Mouse (Mus musculus) kidney, postnatal 0 days (tissue): Measurements from ENCODE around the gene Snrk. TPM values are rescaled to one million over a fixed set of nuclear protein-coding genes. Genes with fewer than 3 reads are reported as not detected.
A peak's percentile ranks its signal among the peaks of the same experiment; 100 is the strongest.

Experiments used
- ATAC-seq: fragments of 200-750 bp; cut with Nextera tagmentation; replicated peaks from 2 replicates; pipeline ENCODE4 v1.8.0; 2017; ENCODE audit warnings: low read depth, moderate number of reproducible peaks, moderate TSS enrichment, moderate library complexity; ENCODE audit not compliant: low FRiP score
- DNase-seq: peaks from one replicate; pipeline ENCODE4 v3.0.0-alpha.2; 2016; ENCODE audit warnings: low spot score
- H3K27ac ChIP-seq: fragments of 300-500 bp; sonication (generic); 2 replicates; pipeline ENCODE4 v1.5.1; 2014; ENCODE audit warnings: mild to moderate bottlenecking
- H3K27me3 ChIP-seq: fragments of 300-500 bp; sonication (generic); 2 replicates; pipeline ENCODE4 v1.6.1; 2014; ENCODE audit warnings: low read length, mixed read lengths; ENCODE audit not compliant: insufficient read depth
- H3K36me3 ChIP-seq: fragments of 300-500 bp; sonication (generic); 2 replicates; pipeline ENCODE4 v1.6.1; 2014; ENCODE audit warnings: low read length, mixed read lengths; ENCODE audit not compliant: insufficient read depth
- H3K4me1 ChIP-seq: fragments of 300-500 bp; sonication (generic); replicated peaks from 2 replicates; pipeline ENCODE4 v1.6.1; 2014; ENCODE audit warnings: antibody characterized with exemption, low read length, mixed read lengths; ENCODE audit not compliant: insufficient read depth
- H3K4me2 ChIP-seq: fragments of 300-500 bp; sonication (generic); 2 replicates; pipeline ENCODE4 v1.6.1; 2014; ENCODE audit warnings: mild to moderate bottlenecking, low read length, moderate library complexity, mixed read lengths
- H3K4me3 ChIP-seq: fragments of 300-500 bp; sonication (generic); replicated peaks from 2 replicates; pipeline ENCODE4 v1.5.1; 2014; ENCODE audit warnings: low read depth, low read length
- H3K9ac ChIP-seq: fragments of 300-500 bp; sonication (generic); 2 replicates; pipeline ENCODE4 v1.6.1; 2014; ENCODE audit warnings: low read depth, low read length
- H3K9me3 ChIP-seq: fragments of 300-500 bp; sonication (generic); replicated peaks from 2 replicates; pipeline ENCODE4 v1.6.1; 2016; ENCODE audit warnings: low read length, inconsistent platforms, mixed read lengths
- CTCF ChIP-seq: IDR thresholded peaks from 2 replicates; pipeline ENCODE4 v1.5.1; 2016; ENCODE audit warnings: antibody characterized with exemption, low read depth, mild to moderate bottlenecking, moderate library complexity
- WGBS: fragments of 180-500 bp; shearing (Covaris S2); extraction: QIAGEN DNeasy Blood & Tissue Kit; methylation state at CpG from one replicate; pipeline ENCODE4 v1.1.7; 2014; 5-methylcytosine and 5-hydroxymethylcytosine counted together
- polyA plus RNA-seq: library from polyadenylated mRNA; unstranded; fragments of >200 nt; fragmentation: Nextera tagmentation; extraction: Ambion mirVana; gene quantifications from 2 replicates; pipeline ENCODE4 v1.2.1, GENCODE M21; 2015

Gene Snrk
- polyA plus RNA-seq, 1 experiment from 2014 or later, result 51.3 TPM

DNA sequence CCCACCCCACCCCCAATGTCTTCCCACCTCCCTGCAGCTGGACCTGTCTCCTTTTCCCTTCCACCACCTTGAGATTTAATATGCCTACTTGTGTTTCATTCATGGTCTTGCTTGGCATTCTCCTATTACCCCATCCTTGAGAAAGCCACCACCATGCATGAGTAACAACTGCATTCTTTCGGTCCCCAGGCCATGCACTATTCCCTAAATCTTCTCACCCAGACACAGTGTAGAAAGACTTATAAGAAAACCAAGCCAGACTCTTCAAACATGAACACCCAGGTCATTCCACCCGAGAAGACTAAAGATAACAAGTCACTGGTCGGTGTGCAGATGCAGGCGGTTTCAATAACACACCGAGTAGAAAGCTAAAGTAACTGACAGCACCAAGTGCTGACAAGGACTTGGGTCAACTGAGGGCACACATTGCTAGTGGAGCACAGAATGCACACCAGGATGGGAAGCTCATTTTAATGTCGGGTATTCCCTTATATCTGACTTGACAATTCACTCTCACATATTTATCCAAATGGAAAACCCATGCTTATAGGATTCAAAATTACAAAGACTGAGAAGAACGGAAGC is 100.0 kb downstream of the Snrk start:
- peak; percentile 49 for DNase-seq

More for the DNA sequence above, 100.0 kb downstream of the Snrk start:
- TF ChIP-seq CTCF, result no peak
- Histone ChIP-seq H3K4me2 (no peak overlapping the region), H3K36me3 (no peaks in the 10 kb centered on the region), H3K9me3 (no peaks in the 10 kb centered on the region), H3K4me3 (no peak overlapping the region), H3K27ac (no peak overlapping the region), H3K27me3 (no peaks in the 10 kb centered on the region), H3K9ac (no peak overlapping the region), H3K4me1 (no peaks in the 10 kb centered on the region)
- WGBS, result 42% methylated on average over 7 of the region's 7 CpGs
- no peak for ATAC-seq

Other genes with a start within 250 kb of the Snrk start
- gene Ackr2, start 218.9 kb upstream of the Snrk start, polyA plus RNA-seq, result 0.79 and 0.97 TPM in 2 replicates
- not detected in 2 replicates for gene Cyp8b1, start 201.0 kb upstream of the Snrk start, polyA plus RNA-seq
- 0.37 and 0.50 TPM in 2 replicates for gene Fam198a, start 166.3 kb upstream of the Snrk start, polyA plus RNA-seq
- gene Pomgnt2, start 120.2 kb upstream of the Snrk start, polyA plus RNA-seq, result 12.6 and 13.0 TPM in 2 replicates
- gene Ano10, start 177.2 kb downstream of the Snrk start, polyA plus RNA-seq, result 32.6 and 34.9 TPM in 2 replicates
- 30.3 and 31.6 TPM in 2 replicates for gene Abhd5, start 234.3 kb downstream of the Snrk start, polyA plus RNA-seq